8 mouse cellular contexts compared by ENCODE assay signal in the genomic region with DNA sequence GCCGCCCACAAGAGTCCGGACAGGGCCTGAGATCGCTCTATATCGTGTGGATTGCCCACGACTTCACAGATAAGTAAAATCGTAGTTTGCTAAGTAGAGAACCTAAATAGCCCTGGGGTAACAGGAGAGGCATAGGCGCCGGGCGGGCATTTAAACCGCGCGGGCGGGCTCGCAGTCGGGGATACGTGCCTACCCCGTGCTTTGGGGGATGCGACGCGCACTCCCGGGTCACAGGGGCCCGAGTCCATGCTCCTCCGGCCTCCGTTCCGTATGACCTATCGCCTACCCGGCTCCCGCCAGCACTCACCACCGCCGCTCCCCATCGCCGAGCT. TPM values are rescaled to one million over a fixed set of nuclear protein-coding genes. Genes with fewer than 3 reads are reported as not detected.
DNase-seq lines count a peak whose midpoint lies in the region; ATAC-seq and TF ChIP-seq lines count a peak whose summit lies in the region.

No protein-coding gene starts in this region.

- no peaks in the 10 kb centered on the region for H3K9me3 ChIP-seq in hindbrain, embryonic 12.5 days (replicated peaks)
- no peaks in the 10 kb centered on the region; the same call in 1 of the 2 replicates for H3K9me3 ChIP-seq in midbrain, embryonic 11.5 days (ENCODE audit: control insufficient read depth, low read length)

- H3K4me2 ChIP-seq in hindbrain, embryonic 12.5 days (replicated peaks): peak overlapping the region; percentile 82
- peak overlapping the region; percentile 72 for H3K4me2 ChIP-seq in midbrain, embryonic 11.5 days

- peak overlapping the region; percentile 70 for H3K4me3 ChIP-seq in kidney, adult 2 months (ENCODE audit: insufficient read depth, low read depth, low read length)
- H3K4me3 ChIP-seq in bone marrow, adult 2 months (replicated peaks; ENCODE audit: control insufficient read depth, low read depth, low read length): peak overlapping the region; percentile 85
- H3K4me3 ChIP-seq in hindbrain, embryonic 12.5 days: peak overlapping the region; percentile 76
- peak overlapping the region; percentile 75 for H3K4me3 ChIP-seq in midbrain, embryonic 11.5 days (ENCODE audit: low read depth, low read length)

- no peak overlapping the region for H3K27ac ChIP-seq in kidney, adult 2 months (ENCODE audit: insufficient read depth, low read depth, low read length)
- H3K27ac ChIP-seq in bone marrow, adult 2 months (ENCODE audit: control insufficient read depth, insufficient read depth, low read depth, low read length, poor library complexity): peak overlapping the region; percentile 73
- H3K27ac ChIP-seq in hindbrain, embryonic 12.5 days: peak overlapping the region; percentile 71
- peak overlapping the region; percentile 37 for H3K27ac ChIP-seq in midbrain, embryonic 11.5 days (ENCODE audit: low read depth, low read length)

- TF ChIP-seq CTCF in kidney, adult 2 months (conservative IDR thresholded peaks at IDR 0.05; ENCODE audit: insufficient read depth, insufficient read length, low read depth, low read length): no peak
- no peak for TF ChIP-seq CTCF in bone marrow, adult 2 months (IDR thresholded peaks at IDR 0.05; ENCODE audit: control insufficient read depth, insufficient read depth, low read length)

- DNase-seq in kidney, adult 2 months: no peak
- no peak for DNase-seq in kidney, adult 8-10 months
- DNase-seq in midbrain, embryonic 11.5 days (ENCODE audit: low spot score, missing footprints): no peak
- DNase-seq in layer of hippocampus, adult 9-11 months: no peak
- DNase-seq in adrenal gland, postnatal 14 days: no peak
- no peak for DNase-seq in urinary bladder, postnatal 36 days (ENCODE audit: low spot score in 2 of 2)

- H3K9ac ChIP-seq in hindbrain, embryonic 12.5 days: peak overlapping the region; percentile 78
- peak overlapping the region; percentile 87 for H3K9ac ChIP-seq in midbrain, embryonic 11.5 days (ENCODE audit: low read length)

- no peaks in the 10 kb centered on the region for H3K27me3 ChIP-seq in kidney, adult 2 months (replicated peaks; ENCODE audit: control insufficient read depth, insufficient read depth, low read length)
- no peaks in the 10 kb centered on the region for H3K27me3 ChIP-seq in hindbrain, embryonic 12.5 days
- no peaks in the 10 kb centered on the region for H3K27me3 ChIP-seq in midbrain, embryonic 11.5 days (ENCODE audit: control insufficient read depth, insufficient read depth, low read length)

- H3K36me3 ChIP-seq in kidney, adult 2 months (ENCODE audit: control insufficient read depth, insufficient read depth, low read length): no peaks in the 10 kb centered on the region
- H3K36me3 ChIP-seq in hindbrain, embryonic 12.5 days: peaks cover 19% of the 10 kb centered on the region
- peaks cover 19% of the 10 kb centered on the region for H3K36me3 ChIP-seq in midbrain, embryonic 11.5 days (ENCODE audit: control insufficient read depth, insufficient read depth, low read length)

- no peak; the same call in 1 of the 2 replicates for ATAC-seq in hindbrain, embryonic 12.5 days (ENCODE audit: low FRiP score)
- ATAC-seq in midbrain, embryonic 11.5 days (ENCODE audit: low FRiP score): no peak

- no peak for TF ChIP-seq POLR2A in kidney, adult 2 months (IDR thresholded peaks at IDR 0.05; ENCODE audit: low read depth, low read length)
- no peak; the same call in 1 of the 2 replicates for TF ChIP-seq POLR2A in bone marrow, adult 2 months (IDR thresholded peaks at IDR 0.05; ENCODE audit: borderline replicate concordance, control insufficient read depth, low read depth, low read length)

- H3K4me1 ChIP-seq in kidney, adult 2 months (ENCODE audit: control insufficient read depth, insufficient read depth, low read length): no peaks in the 10 kb centered on the region
- H3K4me1 ChIP-seq in bone marrow, adult 2 months (ENCODE audit: control insufficient read depth, insufficient read depth, low read length): no peaks in the 10 kb centered on the region
- H3K4me1 ChIP-seq in hindbrain, embryonic 12.5 days: peaks cover 16% of the 10 kb centered on the region
- H3K4me1 ChIP-seq in midbrain, embryonic 11.5 days (ENCODE audit: control insufficient read depth, insufficient read depth, low read length): peaks cover 8% of the 10 kb centered on the region

- under 1% methylated on average over 32 of the region's 32 CpGs for WGBS in kidney, adult 2 months
- under 1% methylated on average over 32 of the region's 32 CpGs for WGBS in bone marrow, adult 2 months
- under 1% methylated on average over 32 of the region's 32 CpGs for WGBS in hindbrain, embryonic 12.5 days
- WGBS in midbrain, embryonic 11.5 days: under 1% methylated on average over 28 of the region's 32 CpGs

RNA-seq across cellular contexts. Expression of a gene that starts 0.3 kb away (rescaled TPM):
- 0.56 and 0.61 TPM in 2 replicates for polyA plus RNA-seq in kidney, adult 2 months (2012; rRNA removed)
- polyA plus RNA-seq in bone marrow, adult 2 months (2011; ENCODE audit: insufficient read depth, insufficient read length, low replicate concordance, missing spikeins): 58.4 and 73.9 TPM in 2 replicates
- polyA plus RNA-seq in hindbrain, embryonic 12.5 days (2016; fragmentation: Nextera tagmentation; extraction: Ambion mirVana): 49.2 and 53.3 TPM in 2 replicates
- 89.9 and 98.6 TPM in 2 replicates for polyA plus RNA-seq in midbrain, embryonic 11.5 days (2014; fragmentation: Nextera tagmentation; extraction: Ambion mirVana)
- total RNA-seq in adrenal gland, postnatal 14 days (2021): 12.0 and 12.8 TPM in 2 replicates

RNA-seq across cellular contexts. Expression of a gene that starts 30.3 kb away (rescaled TPM):
- polyA plus RNA-seq in kidney, adult 2 months (2012; rRNA removed): 4.6 and 5.2 TPM in 2 replicates
- 11.7 and 15.1 TPM in 2 replicates for polyA plus RNA-seq in bone marrow, adult 2 months (2011; ENCODE audit: insufficient read depth, insufficient read length, low replicate concordance, missing spikeins)
- 14.8 and 15.6 TPM in 2 replicates for polyA plus RNA-seq in hindbrain, embryonic 12.5 days (2016; fragmentation: Nextera tagmentation; extraction: Ambion mirVana)
- polyA plus RNA-seq in midbrain, embryonic 11.5 days (2014; fragmentation: Nextera tagmentation; extraction: Ambion mirVana): 15.1 and 16.9 TPM in 2 replicates
- 9.2 and 14.0 TPM in 2 replicates for total RNA-seq in adrenal gland, postnatal 14 days (2021)

RNA-seq across cellular contexts. Expression of a gene that starts 41.6 kb away (rescaled TPM):
- polyA plus RNA-seq in kidney, adult 2 months (2012; rRNA removed): 0.72 and 1.2 TPM in 2 replicates
- 0.27 and 0.37 TPM in 2 replicates for polyA plus RNA-seq in bone marrow, adult 2 months (2011; ENCODE audit: insufficient read depth, insufficient read length, low replicate concordance, missing spikeins)
- polyA plus RNA-seq in hindbrain, embryonic 12.5 days (2016; fragmentation: Nextera tagmentation; extraction: Ambion mirVana): 10.9 and 12.1 TPM in 2 replicates
- 2.3 and 3.0 TPM in 2 replicates for polyA plus RNA-seq in midbrain, embryonic 11.5 days (2014; fragmentation: Nextera tagmentation; extraction: Ambion mirVana)
- 2.1 and 2.9 TPM in 2 replicates for total RNA-seq in adrenal gland, postnatal 14 days (2021)

RNA-seq across cellular contexts. Expression of a gene that starts 45.6 kb away (rescaled TPM):
- 14.4 and 15.0 TPM in 2 replicates for polyA plus RNA-seq in kidney, adult 2 months (2012; rRNA removed)
- polyA plus RNA-seq in bone marrow, adult 2 months (2011; ENCODE audit: insufficient read depth, insufficient read length, low replicate concordance, missing spikeins): 4.2 and 10.6 TPM in 2 replicates
- 13.5 and 17.0 TPM in 2 replicates for polyA plus RNA-seq in hindbrain, embryonic 12.5 days (2016; fragmentation: Nextera tagmentation; extraction: Ambion mirVana)
- 6.5 and 7.3 TPM in 2 replicates for polyA plus RNA-seq in midbrain, embryonic 11.5 days (2014; fragmentation: Nextera tagmentation; extraction: Ambion mirVana)
- total RNA-seq in adrenal gland, postnatal 14 days (2021): 11.0 and 14.6 TPM in 2 replicates

Comparison
In these comparisons a context has a peak if more than half of its experiments do, and no peak if none do; other contexts are left out.
1. RNA of a gene that starts 0.3 kb away (polyA plus RNA-seq): 89.9 to 98.6 TPM in midbrain, embryonic 11.5 days, 58.4 to 73.9 TPM in bone marrow, adult 2 months and 49.2 to 53.3 TPM in hindbrain, embryonic 12.5 days; 0.56 to 0.61 TPM in kidney, adult 2 months; every median in the first group is over 10 times any median in the second.
2. Peak in every context shown above with its lines, with median percentiles within 50 percentile points of each other: H3K4me3 ChIP-seq.